Mouse (Mus musculus) heart, postnatal 10 days (tissue): ENCODE measurements around the gene Hormad1. TPM values are rescaled to one million over a fixed set of nuclear protein-coding genes. Genes with fewer than 3 reads are reported as not detected.
"Not testable (repeated sequence)": the region's sequence is repeated elsewhere in the genome, so short reads cannot be mapped to it uniquely, and the experiment has no call there.

ENCODE experiments used
- DNase-seq, 2 experiments: peaks; one replicate each; pipeline ENCODE4 v3.0.0; 2021
- intact Hi-C: fragments of 180-260 bp; cut with DNase I; formaldehyde crosslinking; loops from one replicate; pipeline ENCODE4 v1.15.1; 2025
- total RNA-seq, 2 experiments: library from RNA; stranded (reverse); gene quantifications; 2 replicates each; pipeline ENCODE4 v1.2.3; 2021

Gene Hormad1
- total RNA-seq, 2 experiments from 2014 or later = not detected

DNA sequence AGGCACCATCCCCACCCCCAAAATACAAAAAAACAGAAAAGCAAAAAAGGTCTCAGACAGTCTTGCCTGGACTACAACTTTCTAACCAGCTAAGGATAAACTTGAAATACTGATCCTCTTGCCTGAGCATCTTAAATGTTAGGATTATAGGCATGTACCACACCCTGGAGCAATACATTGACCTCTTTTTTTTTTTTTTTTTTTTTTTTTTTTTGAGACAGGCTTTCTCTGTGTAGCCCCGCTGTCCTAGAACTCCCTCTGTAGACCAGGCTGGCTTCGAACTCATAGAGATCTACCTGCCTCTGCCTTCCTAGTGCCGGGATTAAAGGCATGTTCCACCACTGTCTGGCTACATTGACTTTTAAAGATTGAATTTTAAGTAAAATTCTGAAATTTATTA lies 1.3 kb downstream of the Hormad1 start:
- DNase-seq = no peak
- intact Hi-C loops = no loop called here

DNA sequence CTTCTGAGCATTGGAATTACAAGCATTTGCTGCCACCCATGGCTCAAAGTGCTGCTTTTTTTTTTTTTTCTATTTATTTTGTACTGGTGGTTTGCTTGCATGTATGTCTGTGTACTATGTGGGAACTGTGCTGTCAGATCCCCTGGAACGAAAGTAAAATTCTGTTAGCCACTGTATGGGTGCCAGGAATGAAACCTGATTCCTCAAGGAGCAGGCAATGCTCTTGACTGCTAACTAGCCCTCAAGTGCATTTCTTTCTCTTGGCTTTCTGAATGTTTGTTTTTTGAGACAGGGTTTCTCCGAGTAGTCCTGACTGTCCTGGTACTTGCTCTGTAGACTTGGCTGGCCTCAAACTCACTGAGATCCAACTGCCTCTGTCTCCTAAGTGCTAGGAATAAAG lies 2.3 kb downstream of the Hormad1 start:
- intact Hi-C loops = no loop called here
- DNase-seq = no peak

DNA sequence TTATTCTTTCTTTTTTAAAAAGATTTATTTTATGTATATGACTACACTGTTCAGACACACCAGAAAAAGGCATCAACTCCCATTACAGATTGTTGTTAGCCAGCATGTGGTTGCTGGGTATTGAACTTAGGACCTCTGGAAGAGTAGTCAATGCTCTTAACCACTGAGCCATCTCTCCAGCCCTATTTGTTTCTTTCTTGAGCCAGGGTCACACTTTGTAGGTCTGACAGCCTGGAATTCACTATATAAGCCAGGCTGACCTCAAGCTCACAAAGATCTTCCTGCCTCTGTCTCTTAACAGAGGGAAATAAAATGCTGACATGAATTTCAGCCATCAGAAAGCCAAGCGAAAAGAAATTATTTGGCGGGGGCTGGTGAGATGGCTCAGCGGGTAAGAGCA lies 10.1 kb downstream of the Hormad1 start:
- intact Hi-C loops = no loop called here
- no peak for DNase-seq

DNA sequence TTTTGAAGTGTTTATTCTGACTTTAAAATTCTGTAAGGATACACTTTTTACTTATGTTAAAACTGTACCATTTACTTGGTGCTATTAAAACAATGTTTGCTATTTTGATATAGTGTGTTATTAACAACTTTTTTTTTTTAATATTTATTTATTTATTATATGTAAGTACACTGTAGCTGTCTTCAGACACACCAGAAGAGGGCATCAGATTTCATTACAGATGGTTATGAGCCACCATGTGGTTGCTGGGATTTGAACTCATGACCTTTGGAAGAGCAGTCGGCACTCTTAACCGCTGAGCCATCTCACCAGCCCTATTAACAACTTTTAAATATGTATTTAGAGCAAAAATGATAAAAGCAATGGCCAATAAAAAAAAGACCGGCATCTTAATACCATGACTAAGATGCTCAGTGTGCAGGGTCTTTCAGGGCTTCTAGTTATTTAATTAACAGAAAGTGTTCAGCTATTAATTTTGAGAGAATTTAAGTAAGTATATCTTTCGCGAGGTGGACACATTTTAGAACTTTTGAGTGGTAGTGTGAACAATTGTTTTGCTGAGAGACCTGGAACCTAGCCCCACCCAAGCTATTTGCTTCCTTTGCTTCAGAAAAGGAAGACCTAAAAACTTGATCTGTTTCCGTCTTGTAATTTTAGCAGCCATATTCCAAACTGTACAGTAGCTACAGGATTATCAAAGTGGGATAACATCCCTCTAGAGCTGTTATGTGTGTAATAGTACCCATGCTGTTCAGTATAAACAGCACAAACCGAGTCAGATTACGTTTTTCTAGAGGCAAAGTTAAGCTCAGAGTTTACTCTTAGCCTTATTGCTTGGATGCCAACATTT lies 28.5 kb downstream of the Hormad1 start:
- DNase-seq = no peak
- intact Hi-C loops = loop anchor here (5.0 kb wide), 1 partner anchor 71 kb away; no protein-coding TSS in a partner anchor

DNA sequence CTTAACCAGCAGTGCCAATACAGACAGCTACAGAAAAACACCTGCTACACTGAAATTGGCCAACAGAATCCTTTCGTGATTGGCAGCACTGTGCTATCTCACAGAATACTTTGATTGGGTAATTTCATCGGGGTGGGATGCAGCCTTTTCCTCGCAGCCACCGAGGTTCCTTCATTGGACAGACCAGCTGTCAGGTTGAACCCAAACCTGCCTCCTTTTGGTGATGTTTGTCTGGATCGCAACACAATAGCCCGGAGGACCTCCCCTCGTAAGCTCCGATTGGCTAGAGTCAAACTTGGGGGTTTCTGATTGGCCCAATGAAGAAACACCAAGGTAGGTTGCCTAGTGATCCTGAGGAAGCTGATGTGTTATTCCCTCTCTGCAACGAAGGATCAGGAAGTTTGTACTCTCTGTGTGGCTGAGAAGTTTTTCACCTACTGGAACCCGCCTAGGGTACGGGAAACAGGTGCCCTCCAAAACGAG lies 29.2 kb downstream of the Hormad1 start, which contains the start of gene Golph3l:
Golph3l (plus strand) TSS at position 331 of the 483 bp plus-strand sequence.
- intact Hi-C loops = loop anchor here (5.0 kb wide), 1 partner anchor 71 kb away; no protein-coding TSS in a partner anchor

DNA sequence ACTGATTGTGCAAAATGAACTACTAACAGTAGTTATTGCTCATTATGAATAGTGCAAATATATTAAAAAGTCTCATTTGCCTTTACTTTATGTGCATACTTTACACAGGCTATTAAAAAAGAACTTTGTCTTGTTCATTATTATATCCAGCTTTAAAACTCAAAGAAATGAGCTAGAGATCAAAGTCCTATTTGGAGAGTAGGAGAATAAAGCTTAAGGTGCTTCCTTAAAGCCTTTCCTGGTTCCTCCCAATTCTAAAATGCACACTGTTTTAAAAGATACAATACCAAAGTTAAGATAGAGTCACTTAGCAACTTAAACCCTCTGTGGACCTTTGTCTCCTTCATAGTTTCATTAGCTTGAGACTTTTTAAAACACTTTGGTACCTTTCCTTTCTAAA lies 39.3 kb downstream of the Hormad1 start:
- DNase-seq = no peak

More for the DNA sequence above, 29.2 kb downstream of the Hormad1 start, which contains the start of gene Golph3l:
- peak; percentile 98 to 99 for DNase-seq

DNA sequence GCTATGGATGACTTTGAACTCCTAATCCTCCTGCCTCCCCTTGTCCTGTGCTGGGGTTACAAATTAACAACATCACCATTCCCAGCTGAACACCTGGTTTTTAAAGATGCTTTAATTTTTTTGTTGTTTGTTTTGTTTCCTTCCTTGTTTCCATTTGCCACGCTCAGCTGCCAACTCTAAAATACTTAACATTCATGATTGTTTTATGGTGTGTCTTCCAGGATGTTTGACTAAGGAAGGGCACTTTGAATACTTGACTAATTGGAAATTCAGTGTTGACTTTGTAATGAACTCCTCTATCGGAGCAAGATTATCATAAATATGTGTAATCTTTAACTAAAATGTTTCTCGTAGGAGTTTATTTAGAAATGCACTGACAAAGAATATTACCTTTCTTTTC lies 41.8 kb downstream of the Hormad1 start:
- intact Hi-C loops = no loop called here
- no peak for DNase-seq

More for the DNA sequence above, 39.3 kb downstream of the Hormad1 start:
- intact Hi-C loops = no loop called here

DNA sequence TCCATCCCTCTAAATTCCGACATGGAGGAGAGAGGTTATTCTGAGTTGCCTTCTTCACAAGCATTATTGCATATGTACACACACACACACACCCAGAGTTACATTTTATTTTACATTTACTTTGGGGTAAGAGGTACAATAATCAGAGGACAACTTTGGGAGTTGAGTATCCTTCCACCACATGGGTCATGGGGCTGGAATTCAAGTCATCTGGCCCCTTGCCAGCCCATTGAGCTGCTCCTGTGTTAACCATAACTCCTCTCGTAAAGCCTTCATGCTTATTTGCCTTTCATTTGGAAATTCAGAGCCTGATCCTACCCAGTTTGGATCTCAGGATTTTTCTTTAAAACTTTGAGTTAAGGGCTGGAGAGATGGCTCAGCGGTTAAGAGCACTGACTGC lies 46.6 kb downstream of the Hormad1 start:
- peak in 1 of 2 experiments; percentile 11 for DNase-seq
- intact Hi-C loops = no loop called here

DNA sequence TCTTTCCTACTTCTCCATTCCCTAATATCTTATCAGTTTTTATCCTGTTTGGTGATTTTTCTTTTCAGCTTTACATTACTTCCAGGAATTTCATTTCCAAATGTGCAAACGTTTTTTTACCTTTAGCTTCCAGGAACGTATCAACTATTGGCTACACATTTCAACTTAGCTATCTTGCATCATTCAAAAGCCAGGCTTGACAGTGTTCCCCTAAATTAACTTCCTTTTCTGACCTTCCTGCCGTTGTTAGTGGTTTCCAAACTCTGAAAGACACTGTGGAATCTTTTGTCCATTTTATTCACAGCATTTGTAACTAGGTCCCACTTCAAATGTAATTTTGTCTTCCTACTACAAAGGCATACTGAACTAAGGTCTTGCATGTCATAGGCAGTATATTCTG lies 49.7 kb downstream of the Hormad1 start:
- intact Hi-C loops = no loop called here
- no peak for DNase-seq

DNA sequence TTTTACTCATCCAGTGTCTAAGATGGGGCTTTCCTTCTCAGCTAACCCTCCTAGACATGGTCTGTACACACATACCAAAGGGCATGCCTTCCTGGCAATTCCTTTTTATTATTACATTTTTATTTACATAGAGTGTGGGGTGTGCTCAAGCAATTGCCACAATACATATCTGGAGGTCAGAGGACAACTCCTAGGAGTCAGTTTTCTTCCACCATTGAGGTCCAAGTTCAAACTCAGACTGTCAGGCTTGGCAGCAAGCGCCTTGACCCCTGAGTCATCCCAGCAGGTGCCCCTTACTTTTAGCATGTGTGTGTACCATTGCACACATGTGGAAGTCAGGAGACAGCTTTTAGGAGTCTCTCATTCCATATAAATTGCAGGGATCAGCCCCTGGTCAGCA lies 54.5 kb downstream of the Hormad1 start:
- intact Hi-C loops = loop anchor here (10.0 kb wide), 1 partner anchor 99 kb away; no protein-coding TSS in a partner anchor
- DNase-seq = no peak

DNA sequence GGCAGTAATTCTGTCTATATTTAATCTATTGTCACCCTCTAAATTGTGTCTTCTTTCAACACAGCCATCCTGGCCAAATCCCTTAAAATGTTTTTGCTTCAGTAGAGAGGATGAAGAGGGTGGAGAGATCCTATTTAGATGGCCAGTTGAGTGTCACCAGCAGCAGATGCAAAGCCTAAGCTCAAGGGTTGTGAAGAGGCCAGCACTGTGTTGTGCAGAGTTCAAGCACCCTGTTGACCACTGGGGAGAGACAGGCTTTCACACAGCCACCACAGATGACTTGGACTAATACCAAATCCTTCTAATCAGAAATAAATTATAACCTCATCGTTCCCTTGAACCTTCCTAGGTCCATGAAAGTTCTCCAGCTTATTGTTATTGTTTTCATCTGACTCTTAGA lies 59.0 kb downstream of the Hormad1 start:
- intact Hi-C loops = loop anchor here (10.0 kb wide), 1 partner anchor 104 kb away; no protein-coding TSS in a partner anchor
- DNase-seq = no peak

DNA sequence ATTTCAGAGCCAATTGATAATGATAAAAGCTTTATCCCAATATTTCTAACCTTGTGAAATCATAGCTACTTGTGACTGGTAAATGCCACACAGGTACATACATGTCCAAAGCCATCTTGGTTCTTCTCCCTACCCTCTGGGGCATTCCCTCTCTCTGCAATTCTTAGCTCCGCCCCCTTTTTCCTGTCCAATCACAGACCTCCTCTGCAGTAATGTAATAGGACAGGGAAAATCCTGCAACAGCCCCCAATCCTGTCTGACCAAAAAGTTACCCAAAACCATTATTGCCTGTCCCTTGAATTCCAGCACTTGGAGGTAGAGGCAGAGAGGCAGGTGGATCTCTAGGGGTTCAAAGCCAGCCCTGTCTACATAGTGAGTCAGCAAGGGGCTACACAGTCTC lies 61.8 kb downstream of the Hormad1 start:
- no peak for DNase-seq
- intact Hi-C loops = no loop called here

DNA sequence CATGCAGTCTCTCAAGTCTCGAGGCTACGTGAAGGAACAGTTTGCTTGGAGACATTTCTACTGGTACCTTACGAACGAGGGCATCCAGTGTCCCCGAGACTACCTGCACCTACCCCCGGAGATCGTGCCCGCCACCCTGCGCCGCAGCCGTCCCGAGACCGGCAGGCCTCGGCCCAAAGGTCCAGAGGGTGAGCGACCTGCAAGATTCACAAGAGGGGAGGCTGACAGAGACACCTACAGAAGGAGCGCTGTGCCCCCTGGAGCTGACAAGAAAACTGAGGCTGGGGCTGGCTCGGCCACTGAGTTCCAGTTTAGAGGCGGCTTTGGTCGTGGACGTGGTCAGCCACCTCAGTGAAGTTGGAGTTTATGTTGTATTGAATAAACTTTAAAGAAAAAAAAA lies 62.9 kb downstream of the Hormad1 start:
- DNase-seq, intact Hi-C loops: not testable (repeated sequence)

DNA sequence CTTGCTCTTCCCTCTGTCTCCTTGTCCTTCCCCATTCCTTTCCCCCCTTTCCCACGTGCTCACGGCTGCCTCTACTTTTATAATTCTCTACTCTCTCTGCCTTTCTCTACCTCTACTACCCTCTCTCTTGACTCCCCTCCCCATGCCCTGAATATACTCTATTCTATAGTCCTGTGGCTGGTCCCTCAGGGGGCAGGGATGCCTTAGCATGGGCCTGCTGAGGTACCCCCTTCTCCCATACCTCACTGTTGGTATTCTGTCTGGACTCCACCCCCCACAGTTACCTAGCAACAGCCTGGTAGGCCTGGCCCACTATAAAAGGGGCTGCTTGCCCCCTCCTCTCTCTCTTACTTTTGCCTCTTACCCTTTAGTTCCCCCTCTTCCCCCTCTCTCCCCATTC lies 64.1 kb downstream of the Hormad1 start:
- intact Hi-C loops = no loop called here
- no peak for DNase-seq

DNA sequence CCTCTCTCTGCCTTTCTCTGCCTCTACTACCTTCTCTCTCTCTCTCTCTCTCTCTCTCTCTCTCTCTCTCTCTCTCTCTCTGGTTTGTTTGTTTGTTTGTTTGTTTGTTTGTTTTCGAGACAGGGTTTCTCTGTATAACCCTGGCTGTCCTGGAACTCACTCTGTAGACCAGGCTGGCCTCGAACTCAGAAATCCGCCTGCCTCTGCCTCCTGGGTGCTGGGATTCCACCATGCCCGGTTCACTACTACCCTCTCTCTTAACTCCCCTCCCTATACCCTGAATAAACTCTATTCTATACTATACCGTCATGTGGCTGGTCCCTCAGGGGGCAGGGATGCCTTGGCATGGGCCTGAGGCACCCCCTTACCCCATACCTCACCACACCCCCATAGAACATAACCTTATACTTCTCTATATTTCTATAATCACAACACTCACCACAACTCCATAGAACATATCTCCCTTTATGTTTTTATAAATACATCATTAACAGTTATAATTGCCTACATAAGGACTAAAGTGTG lies 64.6 kb downstream of the Hormad1 start:
- intact Hi-C loops, DNase-seq: not testable (repeated sequence)

DNA sequence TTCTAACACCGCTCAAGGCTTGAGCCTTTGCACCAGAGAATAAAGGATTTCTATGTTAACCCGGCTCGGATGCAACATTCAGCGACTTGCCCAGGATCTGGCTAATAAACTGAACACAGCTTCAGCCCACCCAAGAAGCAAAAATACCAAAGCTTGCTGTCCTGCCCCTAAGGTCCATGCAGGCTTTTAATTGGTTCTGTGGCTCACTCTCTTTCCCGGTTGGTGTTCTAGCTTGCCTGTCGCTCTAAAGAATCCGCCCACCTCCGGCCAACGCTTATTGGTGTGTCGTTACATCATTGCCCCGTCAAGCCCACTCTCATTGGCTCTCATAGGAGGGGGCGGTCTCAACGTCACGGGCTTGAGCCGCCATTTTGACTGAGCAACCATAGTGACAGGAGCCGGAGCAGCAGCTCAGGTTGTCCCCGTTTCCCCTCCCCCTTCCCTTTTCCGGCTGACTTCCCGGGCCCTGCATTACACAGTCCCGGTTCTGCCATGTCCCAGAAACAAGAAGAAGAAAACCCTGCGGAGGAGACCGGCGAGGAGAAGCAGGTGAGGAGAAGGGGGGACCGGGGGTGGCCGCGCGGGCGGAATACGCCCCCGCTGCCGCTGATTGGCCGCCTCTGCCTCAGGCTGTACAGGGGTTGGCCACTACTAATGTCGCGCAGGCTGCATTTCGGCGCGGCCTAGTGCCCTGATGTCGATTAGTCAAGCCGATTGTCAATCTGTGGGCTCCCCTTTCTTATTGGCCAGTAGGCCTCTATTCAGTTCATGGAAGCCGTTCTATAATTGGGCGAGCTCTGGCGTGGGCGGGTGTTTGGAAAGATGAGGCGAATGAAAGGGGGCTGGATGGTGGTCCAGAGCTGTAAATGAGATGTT lies 65.4 kb downstream of the Hormad1 start, which contains the start of gene Ensa:
Ensa (plus strand) TSS at position 366 of the 876 bp plus-strand sequence.
- intact Hi-C loops = no loop called here
- peak; percentile 98 to 99 for DNase-seq

DNA sequence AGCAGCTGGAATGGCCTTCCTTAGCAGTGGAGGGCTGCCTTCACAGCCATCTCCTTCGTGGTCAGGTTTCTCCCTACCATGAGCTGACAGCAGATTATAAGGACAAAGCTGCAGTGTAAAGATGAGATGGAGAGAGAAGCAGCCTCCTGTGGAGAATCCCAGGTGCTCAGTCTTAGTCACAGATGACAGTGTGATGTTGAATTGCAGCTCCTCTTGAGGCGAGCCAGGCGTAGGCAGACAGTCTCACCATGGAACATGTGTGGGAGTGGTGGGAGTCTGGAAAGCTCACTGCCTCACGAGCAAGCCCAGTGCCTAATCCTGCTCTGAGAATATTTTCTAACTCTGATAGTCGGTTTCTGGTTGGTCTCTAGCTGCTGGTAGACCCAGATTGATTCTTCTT lies 68.3 kb downstream of the Hormad1 start:
- intact Hi-C loops = no loop called here
- no peak for DNase-seq

DNA sequence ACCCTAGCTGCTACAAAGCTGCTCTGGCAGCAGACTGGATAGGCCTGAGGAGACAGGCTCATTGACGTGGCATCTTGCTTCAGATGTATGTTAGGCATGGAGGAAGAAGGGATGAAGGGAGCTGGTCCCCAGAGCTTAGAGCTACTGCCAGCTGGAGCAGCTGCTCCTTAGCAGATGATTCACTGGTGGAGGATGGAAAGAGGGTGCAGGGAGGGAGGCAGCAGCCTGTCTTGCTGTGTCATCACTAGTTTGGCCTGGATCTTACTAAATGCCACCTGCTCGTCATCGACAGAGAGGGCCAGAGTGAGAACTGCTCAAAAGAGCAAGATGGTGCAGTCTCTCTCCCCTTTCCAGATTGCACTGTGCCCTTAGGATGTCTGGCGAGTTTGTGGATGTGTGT lies 70.3 kb downstream of the Hormad1 start:
- no peak for DNase-seq
- intact Hi-C loops = no loop called here

DNA sequence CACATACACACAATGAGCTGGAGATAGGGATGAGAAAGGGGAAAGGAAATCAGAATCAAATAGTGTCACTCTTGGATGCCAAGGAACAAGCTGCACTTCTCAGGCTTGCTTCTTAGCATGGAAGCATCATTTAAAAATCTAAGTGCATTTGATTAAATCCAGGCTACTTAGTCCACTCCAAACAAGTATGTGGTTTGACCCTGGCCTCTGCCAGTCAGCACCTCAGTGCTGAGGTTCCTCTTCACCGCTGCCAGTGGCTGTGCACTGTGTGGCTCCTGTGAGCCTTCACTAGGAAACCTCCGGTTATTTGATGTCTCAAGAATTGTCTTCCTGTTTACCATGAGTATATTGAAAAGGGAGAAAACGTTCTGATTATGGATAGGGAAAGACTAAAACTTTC lies 71.4 kb downstream of the Hormad1 start:
- intact Hi-C loops = no loop called here
- no peak for DNase-seq

DNA sequence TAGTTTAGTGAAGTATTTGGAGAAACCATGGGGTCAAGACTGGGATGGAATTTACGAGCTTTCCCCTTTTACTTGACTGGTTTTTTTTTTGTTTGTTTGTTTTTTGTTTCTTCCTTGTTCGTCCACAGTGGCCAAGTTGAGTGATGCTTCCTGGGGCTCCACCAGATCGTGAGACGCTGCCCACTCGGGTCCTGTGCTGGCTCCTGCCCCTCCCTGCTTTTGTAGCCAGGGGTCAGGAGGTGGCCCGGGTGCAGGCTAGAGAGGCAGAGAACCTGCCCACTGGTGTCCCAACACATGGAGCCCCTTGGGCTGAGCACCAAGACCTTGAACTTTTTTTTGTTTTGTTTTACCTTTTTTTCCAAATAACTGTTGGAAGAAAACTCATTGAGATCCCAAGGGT lies 71.8 kb downstream of the Hormad1 start:
- no peak for DNase-seq
- intact Hi-C loops = no loop called here
